Comparison of ENCODE assay signal across 9 mouse cellular contexts in the genomic region with DNA sequence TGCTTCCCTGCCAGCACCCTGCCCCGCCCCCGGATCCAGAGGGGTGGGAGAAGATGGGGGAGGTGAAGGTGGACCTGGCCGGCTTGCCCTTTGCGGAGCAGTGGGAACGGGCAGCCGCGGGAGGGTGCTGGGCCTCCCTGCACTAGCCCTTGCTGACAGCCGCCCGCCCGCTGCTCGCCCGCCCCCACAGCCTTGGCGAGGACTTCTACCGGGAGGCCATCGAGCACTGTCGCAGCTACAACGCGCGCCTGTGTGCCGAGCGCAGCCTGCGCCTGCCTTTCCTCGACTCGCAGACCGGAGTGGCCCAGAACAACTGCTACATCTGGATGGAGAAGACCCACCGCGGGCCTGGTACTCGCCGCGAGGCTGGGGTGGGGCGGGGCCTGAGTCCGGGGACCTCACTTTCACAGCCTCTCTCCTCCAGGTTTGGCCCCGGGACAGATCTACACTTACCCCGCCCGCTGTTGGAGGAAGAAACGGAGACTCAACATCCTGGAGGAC. TPM values are rescaled to one million over a fixed set of nuclear protein-coding genes. Genes with fewer than 3 reads are reported as not detected.
A peak's percentile ranks its signal among the peaks of the same experiment; 100 is the strongest.
DNase-seq lines count a peak whose midpoint lies in the region; ATAC-seq and TF ChIP-seq lines count a peak whose summit lies in the region.
"Had no signal": no experiment of that assay in that cellular context is flagged by ENCODE, and none has a peak within 500 bp of the region (broad histone marks: within the 10 kb centered on the region; RNA-seq: fewer than 3 reads in every experiment).

No protein-coding gene starts in this region.

- H3K27me3 ChIP-seq in forebrain, embryonic 14.5 days (replicated peaks; ENCODE audit: control insufficient read depth, insufficient read depth, low read length) = no peaks in the 10 kb centered on the region
- peaks cover 17% of the 10 kb centered on the region for H3K27me3 ChIP-seq in intestine, embryonic 14.5 days (replicated peaks; ENCODE audit: control insufficient read depth, insufficient read depth, low read length)
- H3K27me3 ChIP-seq in stomach, embryonic 15.5 days (replicated peaks) = peaks cover 20% of the 10 kb centered on the region

- TF ChIP-seq CTCF in bone marrow macrophage, adult 2 months (IDR thresholded peaks at IDR 0.05; ENCODE audit: low read depth, low read length) = no peak

- TF ChIP-seq POLR2A in bone marrow macrophage, adult 2 months (IDR thresholded peaks at IDR 0.05; ENCODE audit: borderline replicate concordance, low read depth, low read length) = no peak

- peaks cover 33% of the 10 kb centered on the region for H3K36me3 ChIP-seq in forebrain, embryonic 14.5 days (ENCODE audit: control insufficient read depth, insufficient read depth, low read length)
- H3K36me3 ChIP-seq in intestine, embryonic 14.5 days (ENCODE audit: control insufficient read depth, insufficient read depth, low read length) = no peaks in the 10 kb centered on the region
- no peaks in the 10 kb centered on the region for H3K36me3 ChIP-seq in stomach, embryonic 15.5 days

- WGBS in forebrain, embryonic 14.5 days = 2% methylated on average over 36 of the region's 36 CpGs
- under 1% methylated on average over 36 of the region's 36 CpGs for WGBS in intestine, embryonic 14.5 days
- WGBS in stomach, embryonic 15.5 days = under 1% methylated on average over 36 of the region's 36 CpGs

- H3K4me2 ChIP-seq in forebrain, embryonic 14.5 days (ENCODE audit: low read length) = peak overlapping the region; percentile 95
- peak overlapping the region; percentile 97 for H3K4me2 ChIP-seq in intestine, embryonic 14.5 days (ENCODE audit: low read length)
- peak overlapping the region; percentile 90 for H3K4me2 ChIP-seq in stomach, embryonic 15.5 days

- peak; percentile 77 to 85 for DNase-seq in left cerebral cortex, adult 18-20 months (ENCODE audit: low spot score in 2 of 2)
- DNase-seq in left cerebral cortex, postnatal 4 days = no peak
- DNase-seq in forebrain, embryonic 14.5 days (ENCODE audit: low spot score) = no peak
- peak; percentile 68 for DNase-seq in intestine, embryonic 14.5 days (ENCODE audit: low spot score)
- DNase-seq in lung, postnatal 10 days = peak; percentile 65
- DNase-seq in T-cell, adult 2 months (ENCODE audit: low spot score) = no peak

- peak overlapping the region; percentile 79 for H3K9ac ChIP-seq in forebrain, embryonic 14.5 days (ENCODE audit: low read length)
- peak overlapping the region; percentile 46 for H3K9ac ChIP-seq in intestine, embryonic 14.5 days (ENCODE audit: low read length)
- H3K9ac ChIP-seq in stomach, embryonic 15.5 days = peak overlapping the region; percentile 31; the same call in 1 of the 2 replicates

- H3K27ac ChIP-seq in bone marrow macrophage, adult 2 months (ENCODE audit: insufficient read depth, low read depth, low read length) = no peak overlapping the region
- peak overlapping the region; percentile 52 for H3K27ac ChIP-seq in forebrain, embryonic 14.5 days (ENCODE audit: low read depth, low read length)
- no peak overlapping the region; the same call in 1 of the 2 replicates for H3K27ac ChIP-seq in intestine, embryonic 14.5 days (ENCODE audit: low read depth)
- no peak overlapping the region for H3K27ac ChIP-seq in stomach, embryonic 15.5 days
- H3K27ac ChIP-seq: macrophage had no signal

- H3K9me3 ChIP-seq in forebrain, embryonic 14.5 days (replicated peaks; ENCODE audit: control insufficient read depth, low read length) = no peaks in the 10 kb centered on the region
- no peaks in the 10 kb centered on the region for H3K9me3 ChIP-seq in intestine, embryonic 14.5 days (ENCODE audit: control insufficient read depth, low read length)
- no peaks in the 10 kb centered on the region for H3K9me3 ChIP-seq in stomach, embryonic 15.5 days

- intact Hi-C loops in left cerebral cortex, postnatal 4 days (cut with DNase I) = loop anchor here (5.0 to 10.0 kb wide), 2 partner anchors 56 to 213 kb away; no protein-coding TSS in a partner anchor

- no peak for ATAC-seq in forebrain, embryonic 14.5 days
- ATAC-seq in intestine, embryonic 14.5 days (replicated peaks; ENCODE audit: low FRiP score, low TSS enrichment, low read depth) = no peak
- no peak for ATAC-seq in stomach, embryonic 15.5 days (ENCODE audit: insufficient read depth, low FRiP score, low read depth)

- H3K4me1 ChIP-seq in bone marrow macrophage, adult 2 months (ENCODE audit: control insufficient read depth, insufficient read depth, low read length) = peaks cover 8% of the 10 kb centered on the region; the same call in 1 of the 2 replicates
- H3K4me1 ChIP-seq in forebrain, embryonic 14.5 days (ENCODE audit: control insufficient read depth, insufficient read depth, low read length) = peaks cover 39% of the 10 kb centered on the region
- H3K4me1 ChIP-seq in intestine, embryonic 14.5 days (replicated peaks; ENCODE audit: control insufficient read depth, insufficient read depth, low read length) = peaks cover 36% of the 10 kb centered on the region
- H3K4me1 ChIP-seq in stomach, embryonic 15.5 days = peaks cover 37% of the 10 kb centered on the region

- H3K4me3 ChIP-seq in bone marrow macrophage, adult 2 months (ENCODE audit: insufficient read depth, low read length) = peak overlapping the region; percentile 59
- H3K4me3 ChIP-seq in forebrain, embryonic 14.5 days (ENCODE audit: low read depth, low read length) = peak overlapping the region; percentile 74
- peak overlapping the region; percentile 43 for H3K4me3 ChIP-seq in intestine, embryonic 14.5 days (ENCODE audit: low read depth, low read length)
- H3K4me3 ChIP-seq in stomach, embryonic 15.5 days (replicated peaks) = peak overlapping the region; percentile 47

RNA-seq across cellular contexts. Expression of gene Dpf1, which starts 5.5 kb away (rescaled TPM):
- 100 to 1,000 TPM; 107 to 120 TPM for total RNA-seq in left cerebral cortex, adult 18-20 months (2021)
- 100 to 1,000 TPM; 222 to 228 TPM for total RNA-seq in left cerebral cortex, postnatal 4 days (2021)
- 0.60 TPM in 1 of 2 replicates, not detected in the other for polyA plus RNA-seq in bone marrow macrophage, adult 2 months (2012; ENCODE audit: insufficient read depth, insufficient read length, missing spikeins)
- 167 and 205 TPM in 2 replicates for polyA plus RNA-seq in forebrain, embryonic 14.5 days (2014; fragmentation: Nextera tagmentation; extraction: Ambion mirVana)
- 7.4 and 8.8 TPM in 2 replicates for polyA plus RNA-seq in intestine, embryonic 14.5 days (2014; fragmentation: Nextera tagmentation; extraction: Ambion mirVana)
- polyA plus RNA-seq in stomach, embryonic 15.5 days (2015; fragmentation: Nextera tagmentation; extraction: Ambion mirVana) = 7.6 and 8.2 TPM in 2 replicates

RNA-seq across cellular contexts. Expression of gene Ppp1r14a, which starts 20.2 kb away (rescaled TPM):
- total RNA-seq in left cerebral cortex, adult 18-20 months (2021) = 10 to 100 TPM; 16.8 to 18.3 TPM
- total RNA-seq in left cerebral cortex, postnatal 4 days (2021) = 1 to 10 TPM; 1.5 to 1.9 TPM
- polyA plus RNA-seq in bone marrow macrophage, adult 2 months (2012; ENCODE audit: insufficient read depth, insufficient read length, missing spikeins) = not detected in 2 replicates
- 5.7 and 9.8 TPM in 2 replicates for polyA plus RNA-seq in forebrain, embryonic 14.5 days (2014; fragmentation: Nextera tagmentation; extraction: Ambion mirVana)
- polyA plus RNA-seq in intestine, embryonic 14.5 days (2014; fragmentation: Nextera tagmentation; extraction: Ambion mirVana) = 59.7 and 66.5 TPM in 2 replicates
- polyA plus RNA-seq in stomach, embryonic 15.5 days (2015; fragmentation: Nextera tagmentation; extraction: Ambion mirVana) = 42.7 and 56.7 TPM in 2 replicates
- polyA plus RNA-seq: macrophage had no signal

RNA-seq across cellular contexts. Expression of gene Spint2, which starts 27.6 kb away (rescaled TPM):
- 10 to 100 TPM; 27.6 to 33.5 TPM for total RNA-seq in left cerebral cortex, adult 18-20 months (2021)
- total RNA-seq in left cerebral cortex, postnatal 4 days (2021) = 10 to 100 TPM; 23.8 to 34.4 TPM
- polyA plus RNA-seq in bone marrow macrophage, adult 2 months (2012; ENCODE audit: insufficient read depth, insufficient read length, missing spikeins) = 0.91 TPM in 1 of 2 replicates, not detected in the other
- 46.6 and 51.3 TPM in 2 replicates for polyA plus RNA-seq in forebrain, embryonic 14.5 days (2014; fragmentation: Nextera tagmentation; extraction: Ambion mirVana)
- 470 and 522 TPM in 2 replicates for polyA plus RNA-seq in intestine, embryonic 14.5 days (2014; fragmentation: Nextera tagmentation; extraction: Ambion mirVana)
- 525 and 574 TPM in 2 replicates for polyA plus RNA-seq in stomach, embryonic 15.5 days (2015; fragmentation: Nextera tagmentation; extraction: Ambion mirVana)

Comparison
In these comparisons a context has a peak if more than half of its experiments do, and no peak if none do; other contexts are left out.
1. DNase-seq: peak in left cerebral cortex, adult 18-20 months (2 of 2), intestine, embryonic 14.5 days (single experiment) and lung, postnatal 10 days (single experiment); none in left cerebral cortex, postnatal 4 days (single experiment), forebrain, embryonic 14.5 days (single experiment) and T-cell, adult 2 months (single experiment).
2. RNA of gene Dpf1, which starts 5.5 kb away (polyA plus RNA-seq): 167 to 205 TPM in forebrain, embryonic 14.5 days; 7.6 to 8.2 TPM in stomach, embryonic 15.5 days, 7.4 to 8.8 TPM in intestine, embryonic 14.5 days and 0.60 TPM in bone marrow macrophage, adult 2 months; every median in the first group is over 10 times any median in the second.
3. RNA of gene Spint2, which starts 27.6 kb away (polyA plus RNA-seq): 525 to 574 TPM in stomach, embryonic 15.5 days, 470 to 522 TPM in intestine, embryonic 14.5 days and 46.6 to 51.3 TPM in forebrain, embryonic 14.5 days; 0.91 TPM in bone marrow macrophage, adult 2 months; every median in the first group is over 10 times any median in the second.
4. Peak in every context shown above with its lines, with median percentiles within 50 percentile points of each other: H3K4me3 ChIP-seq, H3K4me2 ChIP-seq and H3K9ac ChIP-seq.